Mouse (Mus musculus): ENCODE results near the gene Dtx1.

DNA sequence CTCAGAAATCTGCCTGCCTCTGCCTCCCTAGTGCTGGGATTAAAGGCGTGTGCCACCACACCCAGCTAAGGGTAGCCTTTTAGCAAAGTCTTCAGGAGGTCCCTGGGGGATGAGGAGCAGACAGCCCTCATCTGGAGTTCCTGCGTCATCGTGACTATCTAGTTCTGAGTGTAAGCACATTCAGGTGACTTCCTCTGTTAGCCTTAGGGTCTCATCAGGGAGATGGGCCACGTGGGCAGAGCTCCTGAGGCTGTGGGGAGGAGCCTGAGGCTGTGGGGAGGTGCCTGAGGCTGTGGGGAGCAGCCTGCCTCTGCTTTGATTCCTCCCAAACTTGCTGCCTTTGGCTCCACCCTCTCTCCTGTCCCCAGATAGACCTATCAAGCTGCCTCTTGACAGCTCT lies 14.9 kb downstream of the Dtx1 start:
- TF ChIP-seq CTCF (IDR thresholded peaks at IDR 0.05; ENCODE audit: low read depth, low read length) (no peak), GATA1 (IDR thresholded peaks at IDR 0.05; ENCODE audit: borderline replicate concordance, low read length) (no peak)
